Mouse (Mus musculus) frontal cortex, postnatal 14 days (tissue): ENCODE measurements around the gene Kcng3.

Source experiments
- DNase-seq, 2 experiments: peaks; one replicate each; pipeline ENCODE4 v3.0.0; 2022; ENCODE audit warnings: low spot score in 2 of 2

Kcng3 gene

DNA sequence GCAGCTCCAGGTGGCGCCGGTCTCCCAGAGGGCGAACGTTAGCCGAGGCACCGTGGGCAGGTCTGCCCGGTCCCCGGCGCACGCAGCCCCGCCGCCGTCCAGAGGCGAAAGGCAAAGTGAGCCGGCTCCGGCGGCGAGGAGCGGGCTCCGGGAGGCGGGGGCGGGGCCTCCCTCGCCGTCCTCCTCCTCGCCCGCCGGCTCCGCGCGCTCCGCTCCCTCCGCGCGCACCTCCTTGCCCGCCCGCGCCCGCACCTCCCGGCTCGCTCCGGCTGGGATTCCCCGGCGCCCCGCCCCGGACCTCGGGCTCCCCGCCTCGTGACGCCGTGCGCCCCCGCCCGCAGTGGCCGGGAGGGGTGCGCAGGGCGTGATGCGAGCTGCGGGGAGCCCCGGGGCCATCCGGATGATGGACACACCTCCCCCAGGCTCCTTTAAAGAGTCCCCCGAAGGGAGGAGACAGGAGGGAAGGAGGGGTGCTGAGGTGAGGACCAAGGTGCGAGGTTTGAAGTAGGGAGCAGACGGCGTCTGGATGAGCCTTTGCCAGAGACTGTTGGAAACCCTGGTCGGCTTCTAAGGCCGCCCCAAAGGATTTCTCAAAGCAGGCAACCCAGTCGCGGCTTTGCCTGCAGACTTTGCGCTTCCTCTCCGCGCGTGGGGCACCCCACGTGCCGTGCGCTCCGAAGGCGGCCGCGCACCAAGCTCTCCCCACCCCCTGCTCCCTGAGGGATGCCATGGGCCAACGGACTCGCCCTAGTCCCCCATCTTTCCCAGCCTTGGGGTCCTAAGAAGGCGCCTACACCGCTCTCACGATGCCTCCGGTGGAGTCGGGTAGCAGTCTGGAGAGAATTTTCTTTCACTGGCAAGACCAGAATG, at the start of gene Kcng3:
TSS of gene Kcng3 (minus strand) at position 113 of the 870 bp plus-strand sequence.
- DNase-seq: peak; percentile 20 to 33

DNA sequence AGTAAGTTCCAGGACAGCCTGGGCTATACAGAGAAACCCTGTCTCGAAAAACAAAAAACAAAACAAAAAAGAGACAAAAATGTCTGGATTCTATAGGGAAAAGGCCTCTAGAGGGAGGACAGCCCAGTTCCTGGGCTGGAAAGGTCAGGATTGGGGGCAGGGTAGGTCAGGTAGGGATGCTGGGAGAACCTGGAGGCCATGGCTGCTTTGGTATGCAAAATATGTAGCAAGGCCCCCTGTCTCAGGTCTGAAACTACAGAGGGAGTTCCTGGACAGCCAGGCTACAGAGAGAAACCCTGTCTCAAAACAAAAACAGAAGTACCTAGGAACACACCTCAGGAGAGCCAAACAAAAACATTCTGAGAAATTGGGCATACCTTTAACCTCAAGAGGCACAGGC, 45.7 kb upstream of the Kcng3 start:
- DNase-seq: no peak

DNA sequence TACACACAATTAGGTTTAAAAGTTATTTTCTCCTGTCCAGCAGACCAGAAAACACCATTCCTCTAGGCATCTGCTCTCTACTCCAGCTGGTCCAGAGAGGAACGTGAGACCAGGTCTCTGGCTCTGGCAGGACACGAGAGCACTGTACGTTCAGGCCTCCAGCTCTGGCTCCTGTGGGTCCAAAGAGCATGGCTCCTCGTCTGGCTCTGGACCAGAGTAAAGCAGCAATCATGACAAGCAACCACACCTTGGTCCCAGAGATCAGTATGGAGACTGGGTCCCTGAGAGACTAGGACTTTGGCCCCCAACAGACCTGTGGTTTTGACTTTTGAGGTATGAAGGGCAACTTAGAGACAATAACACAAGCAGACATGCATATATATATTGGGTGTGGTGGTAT, 41.0 kb upstream of the Kcng3 start:
- no peak for DNase-seq

DNA sequence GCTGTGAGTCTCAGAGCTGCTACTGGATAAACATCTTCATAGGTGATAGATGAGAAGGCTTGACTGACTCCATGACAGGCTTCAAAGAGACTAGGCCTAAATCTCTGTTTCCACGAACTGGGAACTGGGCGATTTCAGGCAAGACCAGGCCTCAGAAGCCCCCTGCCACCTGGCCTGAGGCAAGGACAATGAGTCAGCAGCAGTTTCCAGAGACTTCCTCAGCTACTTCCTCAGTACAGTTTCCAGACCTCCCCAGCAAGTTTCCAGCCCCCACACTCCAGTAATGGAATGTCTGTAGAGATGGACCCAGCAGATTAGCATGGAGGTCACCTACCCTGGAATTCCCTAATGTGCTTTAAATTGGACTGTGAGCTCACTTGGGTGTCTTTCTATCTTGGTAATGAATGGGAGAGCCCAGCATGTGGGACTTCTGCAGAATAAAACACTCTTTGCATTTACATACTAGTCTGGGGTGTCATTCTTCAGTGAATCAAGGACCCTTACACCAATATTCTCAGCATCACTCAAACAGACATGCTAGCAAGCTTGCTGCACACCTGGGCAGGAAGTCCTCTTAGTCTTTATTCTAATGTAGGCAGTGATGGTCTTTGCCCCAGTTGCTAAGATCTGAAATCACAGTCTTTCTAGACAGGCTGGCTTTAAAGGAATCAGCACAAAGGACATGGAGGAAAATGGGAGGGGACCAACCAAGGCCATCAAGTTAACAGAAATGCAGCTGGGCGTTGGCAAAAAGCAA, 36.4 kb upstream of the Kcng3 start:
- DNase-seq: no peak

DNA sequence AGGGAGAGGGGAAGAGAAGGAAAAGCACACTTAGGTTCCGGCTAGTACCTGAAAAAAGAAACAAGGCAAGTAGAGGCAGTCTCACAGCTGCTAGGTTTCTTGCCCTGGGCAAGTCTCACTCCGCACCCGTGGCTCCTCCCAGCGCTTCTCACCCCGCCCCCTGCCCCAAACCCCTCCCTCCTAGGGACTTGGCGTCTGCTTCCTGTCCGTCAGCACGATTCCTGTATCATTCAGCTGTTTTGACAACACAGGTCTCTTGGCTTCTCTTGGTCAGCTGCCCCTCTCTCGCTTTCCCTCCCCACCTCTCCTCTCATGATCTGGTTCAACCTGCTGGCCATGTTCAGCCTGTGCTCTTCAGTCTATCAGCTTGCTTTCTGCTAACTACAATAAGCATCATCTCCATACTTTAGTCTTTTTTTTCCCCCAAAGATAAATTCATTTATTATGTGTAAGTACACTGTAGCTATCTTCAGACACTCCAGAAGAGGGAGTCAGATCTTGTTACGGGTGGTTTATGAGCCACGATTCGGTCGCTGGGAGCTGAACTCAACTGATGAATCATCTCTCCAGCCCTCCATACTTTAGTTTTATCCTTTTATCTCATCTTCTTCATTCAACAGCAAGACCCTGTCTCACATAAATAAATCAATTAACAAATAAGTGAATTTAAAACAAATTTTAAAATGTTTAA, 35.0 kb upstream of the Kcng3 start:
- no peak for DNase-seq

DNA sequence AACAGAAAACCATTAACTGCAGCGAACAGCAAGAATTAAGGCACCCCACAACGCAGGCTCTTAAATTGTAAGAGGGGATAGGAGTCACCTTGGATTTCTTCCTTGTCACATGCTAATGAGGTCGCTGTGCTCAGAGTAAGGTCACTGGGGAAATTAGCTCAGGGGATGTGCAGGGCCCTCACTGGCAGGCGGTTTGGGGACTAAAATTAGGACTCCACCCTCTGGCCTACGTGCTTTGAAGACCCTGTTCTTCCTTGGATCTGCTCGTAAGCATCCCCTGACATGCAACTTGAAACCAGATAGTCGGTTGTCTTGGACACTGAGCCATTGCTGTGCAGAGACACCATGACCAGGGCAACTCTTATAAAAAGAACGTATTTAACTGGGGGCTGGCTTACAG, 33.1 kb upstream of the Kcng3 start:
- no peak for DNase-seq

DNA sequence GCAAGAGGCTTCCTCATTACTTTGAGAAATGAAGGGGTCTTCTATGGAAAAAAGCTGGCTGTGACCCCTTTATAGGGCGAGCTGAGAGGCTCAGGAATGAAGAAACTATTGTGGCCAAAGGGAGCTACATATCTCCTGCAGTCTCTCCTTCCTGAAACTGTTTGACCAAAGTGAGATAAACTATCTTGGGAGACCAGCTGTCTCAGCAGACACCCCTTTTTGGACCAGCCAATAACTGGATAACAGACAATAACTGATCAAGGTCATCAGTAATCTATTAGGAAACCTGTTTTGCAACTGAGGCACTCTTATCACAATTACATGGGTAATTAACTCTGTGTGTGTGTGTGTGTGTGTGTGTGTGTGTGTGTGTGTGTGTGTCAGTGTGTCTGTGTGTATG, 27.2 kb upstream of the Kcng3 start:
- no peak for DNase-seq

DNA sequence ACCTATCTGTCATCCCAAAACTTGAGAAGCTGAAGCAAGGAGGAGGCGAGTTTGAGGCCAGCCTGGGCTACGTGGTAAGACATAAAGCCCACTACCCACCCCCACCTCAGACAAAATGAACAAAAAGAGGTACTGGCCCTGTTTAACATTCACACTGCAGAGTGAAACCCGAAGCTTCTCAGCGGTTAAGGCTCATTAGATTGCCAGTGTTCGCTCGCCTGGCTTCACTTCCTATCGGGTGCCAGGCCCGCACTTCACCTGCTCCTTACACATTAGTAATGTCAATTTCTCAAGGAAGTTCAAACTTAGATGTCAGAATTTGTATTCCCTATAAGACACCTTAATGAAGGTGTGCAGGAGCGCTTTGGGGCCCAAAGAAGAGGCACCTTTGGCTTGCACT, 25.7 kb upstream of the Kcng3 start:
- no peak for DNase-seq

DNA sequence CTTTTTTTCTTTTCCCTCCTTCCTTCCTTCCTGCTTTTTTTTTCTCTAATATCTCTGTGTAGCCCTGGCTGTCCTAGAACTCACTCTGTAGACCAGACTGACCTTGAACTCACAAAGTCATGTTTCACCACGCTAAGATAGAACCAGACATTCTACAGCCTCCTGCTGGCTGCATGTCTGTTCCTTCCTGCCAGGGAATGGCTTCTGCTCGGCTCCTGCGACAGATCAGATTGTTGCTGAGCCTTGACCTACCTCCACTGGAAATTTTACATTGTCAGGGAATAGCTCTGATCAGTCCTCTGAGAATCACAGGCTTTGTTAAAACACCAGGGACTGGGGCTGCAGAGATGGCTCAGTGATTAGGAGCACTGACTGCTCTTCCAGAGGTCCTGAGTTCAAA, 24.0 kb upstream of the Kcng3 start:
- no peak for DNase-seq

DNA sequence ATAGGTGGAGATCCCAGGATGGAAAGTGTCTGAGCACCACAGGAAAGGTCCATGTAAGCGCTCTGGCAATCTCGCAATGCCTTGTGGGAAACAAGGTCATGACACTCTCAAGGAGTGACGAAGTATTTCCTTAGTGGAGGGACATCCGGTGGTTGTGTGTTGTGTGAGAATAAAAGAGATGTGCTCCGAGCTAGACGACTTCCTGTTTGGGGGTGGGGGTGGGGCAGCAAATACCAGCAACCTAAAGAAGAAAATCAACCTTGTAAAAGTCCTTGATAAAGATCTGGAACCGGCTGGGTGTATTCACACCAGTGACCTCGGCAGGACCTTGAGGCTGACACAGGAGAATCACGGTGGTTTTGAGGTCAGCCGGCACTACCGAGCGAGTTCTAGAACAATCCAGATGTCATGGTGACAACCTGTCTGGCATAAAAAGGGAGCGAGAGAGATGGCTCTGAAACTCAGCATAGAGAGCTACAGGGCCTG, 23.0 kb upstream of the Kcng3 start:
- no peak for DNase-seq

DNA sequence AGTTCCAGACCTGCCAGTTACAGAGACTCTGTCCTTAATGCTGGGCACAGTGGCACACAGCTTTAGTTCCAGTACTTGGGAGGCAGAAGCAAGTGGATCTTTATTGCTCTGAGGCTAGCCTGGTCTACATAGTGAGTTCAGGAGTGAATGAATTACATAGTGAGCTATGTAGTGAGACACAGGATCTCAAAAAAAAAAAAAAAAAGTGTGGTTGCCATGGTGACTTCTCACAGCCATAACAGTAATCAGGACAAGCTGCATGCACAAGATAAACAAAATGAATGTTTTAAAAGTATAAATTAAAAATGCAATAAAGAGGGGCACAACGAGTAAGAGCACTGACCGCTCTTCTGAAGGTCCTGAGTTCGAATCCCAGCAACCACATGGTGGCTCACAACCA, 21.9 kb upstream of the Kcng3 start:
- no peak for DNase-seq

DNA sequence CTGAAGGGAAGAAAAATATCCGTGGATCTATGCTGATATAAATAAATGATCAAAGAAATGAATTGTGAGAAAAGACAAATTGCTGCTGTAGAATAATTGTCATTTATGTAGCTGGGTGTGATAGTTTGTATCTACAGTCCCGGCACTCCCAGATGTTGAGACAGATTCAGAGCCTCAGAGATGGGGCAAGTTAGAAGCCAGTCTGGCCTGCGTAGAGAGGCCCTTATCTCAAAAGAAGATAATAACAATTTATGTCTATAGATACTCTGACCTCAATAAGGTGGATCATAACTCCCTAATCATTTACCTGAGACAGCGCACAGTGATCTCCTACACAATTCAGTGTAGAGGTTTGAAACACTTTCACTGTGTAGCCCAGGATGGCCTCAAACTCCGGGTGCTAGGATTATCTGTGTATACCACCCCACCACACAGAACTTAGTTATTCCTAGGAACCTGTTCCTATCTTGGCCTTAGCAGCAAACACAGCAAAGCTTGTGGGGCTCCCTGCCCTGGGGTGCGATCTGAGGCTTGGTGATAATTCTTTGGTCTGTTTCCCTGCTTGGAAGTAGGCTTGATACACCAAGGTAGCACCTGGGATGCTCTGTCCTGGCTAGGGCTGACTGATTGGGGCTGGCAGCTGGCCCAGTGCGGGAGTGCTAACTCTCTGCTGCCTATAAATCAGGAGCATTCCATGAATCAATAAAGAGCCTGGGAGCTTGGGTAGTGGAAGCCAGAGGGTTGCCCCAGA, 19.4 kb upstream of the Kcng3 start:
- no peak for DNase-seq

DNA sequence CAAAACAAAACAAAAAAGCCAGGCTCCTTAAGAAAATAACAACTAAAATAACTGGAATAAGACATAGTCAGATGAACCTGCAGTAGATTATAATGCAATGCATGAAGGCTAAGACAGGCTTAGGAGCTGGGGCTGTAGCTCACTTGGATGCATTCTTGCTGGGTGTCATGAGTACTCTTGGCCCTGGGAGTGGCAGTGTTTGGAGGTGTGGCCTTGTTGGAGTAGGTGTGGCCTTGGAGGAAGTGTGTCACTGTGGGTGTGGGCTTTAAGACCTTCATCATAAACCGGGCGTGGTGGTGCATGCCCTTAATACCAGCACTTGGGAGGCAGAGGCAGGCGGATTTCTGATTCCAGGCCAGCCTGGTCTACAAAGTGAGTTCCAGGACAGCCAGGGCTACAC, 18.3 kb upstream of the Kcng3 start:
- DNase-seq: no peak

DNA sequence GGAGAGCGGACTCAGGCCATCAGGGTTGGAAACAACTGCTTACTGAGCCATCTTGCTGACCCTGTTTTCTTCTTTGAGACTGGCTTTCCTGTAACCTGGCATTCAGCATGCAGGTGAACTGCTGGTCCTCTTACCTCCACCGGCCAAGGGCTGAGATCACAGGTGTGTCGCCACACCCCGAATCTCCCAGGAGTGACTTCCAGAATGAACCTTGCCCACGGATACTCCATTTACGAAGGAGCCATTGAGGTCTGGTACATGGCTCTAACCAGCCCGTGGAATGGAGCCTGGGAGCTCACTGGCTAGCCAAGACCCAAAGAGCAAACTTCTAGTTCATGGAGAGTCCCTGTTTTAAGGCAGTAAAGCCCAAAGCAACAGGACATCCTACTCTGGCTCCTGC, 15.7 kb upstream of the Kcng3 start:
- no peak for DNase-seq

DNA sequence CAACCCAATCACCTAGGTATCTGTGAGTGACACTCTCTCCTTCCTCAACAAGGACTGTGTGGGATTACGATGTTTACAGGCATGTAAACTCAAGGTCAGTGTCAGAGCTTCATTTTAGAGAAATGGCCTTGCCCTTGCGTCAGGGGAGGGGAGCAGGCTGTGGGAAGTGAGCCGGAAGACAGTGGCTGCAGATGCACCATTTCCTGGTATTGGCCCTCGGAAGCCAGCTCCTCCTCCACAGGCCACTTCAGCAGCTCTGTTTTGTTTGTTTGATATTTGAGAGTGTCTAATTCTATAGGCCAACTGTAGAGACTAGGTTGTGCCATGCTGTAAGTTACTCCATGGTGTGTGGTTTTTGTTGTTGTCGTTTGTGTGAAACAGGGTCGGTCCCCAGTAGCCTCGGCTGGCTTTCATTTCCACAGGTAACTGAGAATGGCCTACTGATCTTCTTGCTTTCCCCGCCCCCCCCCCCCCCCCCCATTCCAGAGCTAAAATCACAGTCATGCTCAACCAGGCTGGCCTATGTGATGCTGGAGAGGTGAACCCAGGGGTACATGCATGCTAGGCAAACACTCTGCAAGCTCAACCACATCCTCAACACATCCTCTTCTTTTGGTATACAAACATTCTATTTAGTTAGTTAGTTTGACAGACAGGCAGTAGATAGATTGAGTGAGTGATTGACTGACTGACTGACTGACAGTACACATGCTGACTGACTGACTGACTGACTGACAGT, 14.9 kb upstream of the Kcng3 start:
- no peak for DNase-seq

DNA sequence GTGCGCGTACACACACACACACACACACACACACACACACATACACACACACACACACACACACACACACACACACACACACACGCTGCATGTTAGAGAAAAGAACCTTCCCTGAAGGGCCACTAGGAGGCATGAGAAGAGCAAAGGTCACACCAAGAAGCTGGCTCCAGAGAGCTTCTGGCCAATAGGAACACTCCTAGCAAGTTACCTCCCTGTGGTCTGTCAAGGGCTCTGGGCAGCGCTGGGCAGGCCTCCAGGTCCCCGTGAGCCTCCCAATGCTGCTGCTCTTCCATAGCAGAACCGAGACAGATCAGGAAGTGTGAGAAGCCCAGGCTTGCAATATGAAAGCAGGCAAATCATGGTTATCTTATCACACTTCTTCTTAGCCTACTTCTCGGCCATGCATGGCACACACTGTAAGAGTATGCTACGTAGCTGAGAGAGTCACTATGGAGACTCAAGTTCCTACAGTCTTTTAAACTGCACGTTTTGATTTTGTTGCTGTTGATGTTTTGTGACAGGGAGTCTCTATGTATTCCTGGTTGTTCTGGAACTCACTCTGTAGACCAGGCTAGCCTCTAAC, 13.6 kb upstream of the Kcng3 start:
- DNase-seq: no peak

DNA sequence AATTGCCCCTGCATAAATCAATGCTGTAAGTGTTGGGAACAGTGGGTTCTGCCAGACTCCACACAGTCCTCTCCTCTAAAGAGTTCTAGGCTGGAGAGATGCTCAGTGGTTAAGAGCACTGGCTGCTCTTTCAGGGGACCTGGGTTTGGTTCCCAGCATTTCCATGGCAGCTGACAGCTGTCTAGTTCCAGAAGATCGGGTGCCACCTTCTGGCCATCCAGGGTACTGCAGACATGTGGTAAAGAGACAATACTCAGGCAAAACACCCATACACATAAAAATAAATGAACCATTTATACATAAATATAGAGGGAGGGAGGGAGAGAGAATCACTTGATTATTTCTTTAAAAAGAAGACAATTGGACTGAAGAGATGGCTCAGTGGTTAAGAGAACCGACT, 5.7 kb upstream of the Kcng3 start:
- DNase-seq: no peak

DNA sequence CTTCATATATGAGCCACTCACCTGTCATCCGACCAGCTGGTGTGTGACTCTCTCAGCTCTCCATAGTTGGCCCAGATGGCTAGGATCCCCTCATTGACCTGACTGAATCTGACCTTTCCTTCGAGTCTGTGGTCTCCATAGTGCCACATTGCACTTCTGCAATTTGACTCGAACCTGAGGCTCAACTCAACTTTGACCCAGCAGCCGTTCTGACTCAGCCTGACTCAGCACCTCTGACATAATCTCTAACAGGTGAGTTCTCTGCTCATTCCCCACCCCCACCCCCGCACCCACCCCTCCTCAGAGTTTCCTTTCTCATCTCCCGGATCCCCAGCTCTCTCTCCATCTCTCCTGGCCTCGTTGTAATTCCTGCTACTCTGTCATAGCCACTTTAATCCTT, 4.7 kb upstream of the Kcng3 start:
- DNase-seq: no peak

DNA sequence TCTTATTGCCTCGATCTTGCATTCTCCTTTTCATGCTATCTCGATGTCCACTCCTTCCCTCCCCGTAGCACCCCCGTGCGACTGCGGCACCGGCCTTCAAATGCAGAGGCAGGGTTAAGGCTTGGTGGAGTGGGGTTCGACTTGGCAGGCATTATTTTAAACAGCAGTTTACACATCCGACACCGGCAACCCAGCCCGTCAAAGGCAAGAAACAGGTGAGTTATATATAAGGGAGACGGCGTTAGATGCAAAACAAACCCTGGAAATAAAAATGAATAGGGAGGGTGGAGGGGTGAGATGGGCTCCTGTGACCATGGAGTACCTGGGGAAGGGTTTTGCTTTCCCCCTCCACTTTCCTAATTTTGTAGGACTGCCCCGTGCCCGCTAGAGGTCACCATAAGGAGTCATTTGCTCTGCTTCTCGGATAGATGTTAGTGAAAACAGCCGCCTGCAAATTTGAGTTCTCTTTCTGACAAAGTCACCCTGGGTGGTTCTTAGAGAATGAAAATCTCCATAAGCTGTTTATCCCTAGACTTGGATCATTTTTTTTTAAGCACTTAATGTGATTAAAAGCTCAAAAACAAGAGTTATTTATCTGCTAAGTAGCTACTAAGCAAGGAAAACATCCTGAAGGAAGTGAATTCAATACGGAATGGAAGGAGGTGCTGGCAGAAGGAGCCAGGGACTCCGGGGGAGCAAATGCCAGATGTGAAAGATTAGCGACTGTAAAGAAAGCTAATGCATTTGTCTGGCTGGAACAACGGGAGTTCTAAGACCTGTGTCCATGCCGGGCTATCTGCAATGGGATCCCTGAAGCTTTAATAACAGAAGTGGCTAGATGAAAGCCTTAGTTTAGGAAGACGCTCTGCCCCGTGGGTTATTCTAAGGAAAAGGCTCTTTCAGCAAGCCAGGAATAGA, 1.2 kb upstream of the Kcng3 start:
- peak; percentile 43 to 70 for DNase-seq
